Mouse (Mus musculus) kidney, adult 2 months (tissue): ENCODE data around the gene Tuft1. TPM values are rescaled to one million over a fixed set of nuclear protein-coding genes. Genes with fewer than 3 reads are reported as not detected.
"Not testable (repeated sequence)": the region's sequence is repeated elsewhere in the genome, so short reads cannot be mapped to it uniquely, and the experiment has no call there.

Experiments used
- DNase-seq: peaks from one replicate; pipeline ENCODE4 v3.0.0; 2021
- H3K27ac ChIP-seq: fragments of 200-500 bp; 2 replicates; pipeline ENCODE4 v1.5.1; 2012; ENCODE audit warnings: low read depth, low read length, control low read depth, inconsistent platforms; ENCODE audit not compliant: insufficient read depth
- H3K27me3 ChIP-seq: fragments of 200-500 bp; replicated peaks from 2 replicates; pipeline ENCODE4 v1.6.1; 2012; ENCODE audit warnings: mild to moderate bottlenecking, moderate library complexity, low read length, inconsistent platforms; ENCODE audit not compliant: control insufficient read depth, insufficient read depth
- H3K36me3 ChIP-seq: fragments of 200-500 bp; 2 replicates; pipeline ENCODE4 v1.6.1; 2012; ENCODE audit warnings: mild to moderate bottlenecking, moderate library complexity, low read length, inconsistent platforms; ENCODE audit not compliant: control insufficient read depth, insufficient read depth
- H3K4me1 ChIP-seq: fragments of 200-500 bp; 2 replicates; pipeline ENCODE4 v1.6.1; 2011; ENCODE audit warnings: low read length; ENCODE audit not compliant: control insufficient read depth, insufficient read depth
- H3K4me3 ChIP-seq: fragments of 200-500 bp; 2 replicates; pipeline ENCODE4 v1.5.1; 2011; ENCODE audit warnings: mild to moderate bottlenecking, low read depth, low read length, control low read depth; ENCODE audit not compliant: insufficient read depth
- CTCF ChIP-seq: fragments of 200-500 bp; conservative IDR thresholded peaks from 2 replicates; pipeline ENCODE4 v1.5.1; 2011; ENCODE audit warnings: low read depth, mild to moderate bottlenecking, control low read depth, low read length, moderate library complexity, mixed read lengths; ENCODE audit not compliant: insufficient read depth, insufficient read length
- POLR2A ChIP-seq: fragments of 200-500 bp; IDR thresholded peaks from one replicate; pipeline ENCODE4 v1.6.1; 2011; ENCODE audit warnings: low read depth, low read length, control low read depth
- WGBS: fragments of 180-500 bp; shearing (Covaris S2); methylation state at CpG from one replicate; pipeline ENCODE4 v1.1.7; 2018; 5-methylcytosine and 5-hydroxymethylcytosine counted together
- polyA plus RNA-seq: library from polyadenylated mRNA; depleted of rRNA; stranded (reverse); fragments of >200 nt; gene quantifications from 2 replicates; pipeline ENCODE4 v1.2.3, GENCODE M21; 2012

Gene Tuft1
- polyA plus RNA-seq, 1 experiment, result 15.3 TPM

DNA sequence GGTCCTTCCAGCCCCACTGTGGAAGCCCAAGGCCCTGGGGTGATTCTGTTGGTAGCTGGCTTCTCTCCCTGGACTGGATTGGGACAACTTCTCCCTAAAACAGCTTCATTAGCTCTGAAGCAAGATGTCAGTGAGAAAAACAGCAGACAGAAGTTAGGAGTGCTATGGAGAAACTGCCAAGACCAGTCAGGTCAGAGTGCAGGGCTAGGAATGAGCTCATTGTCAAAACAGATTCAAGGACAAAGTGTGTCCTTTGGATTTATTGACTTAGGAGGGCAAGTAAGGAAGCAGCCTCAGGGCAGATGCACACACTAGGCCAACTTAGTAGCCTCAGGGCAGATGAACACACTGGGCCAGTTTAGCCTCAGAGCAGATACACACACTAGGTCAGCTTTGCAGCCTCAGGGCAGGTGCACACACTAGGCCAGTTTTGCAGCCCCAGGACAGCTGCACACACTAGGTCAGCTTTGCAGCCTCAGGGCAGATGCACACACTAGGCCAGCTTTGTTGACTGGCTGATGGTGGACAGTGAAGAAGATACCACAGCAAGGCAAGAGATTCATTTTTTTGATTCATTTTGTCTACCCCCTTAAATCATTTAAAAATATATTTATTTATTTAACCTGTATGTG lies 32.1 kb upstream of the Tuft1 start:
- TF ChIP-seq CTCF (no peak), POLR2A (no peak)
- DNase-seq, result peak; percentile 82
- H3K4me1 ChIP-seq, result peaks cover 10% of the 10 kb centered on the region
- peak overlapping the region; percentile 76 for H3K27ac ChIP-seq
- no peaks in the 10 kb centered on the region for H3K27me3 ChIP-seq
- no peaks in the 10 kb centered on the region for H3K36me3 ChIP-seq
- H3K4me3 ChIP-seq, result no peak overlapping the region

DNA sequence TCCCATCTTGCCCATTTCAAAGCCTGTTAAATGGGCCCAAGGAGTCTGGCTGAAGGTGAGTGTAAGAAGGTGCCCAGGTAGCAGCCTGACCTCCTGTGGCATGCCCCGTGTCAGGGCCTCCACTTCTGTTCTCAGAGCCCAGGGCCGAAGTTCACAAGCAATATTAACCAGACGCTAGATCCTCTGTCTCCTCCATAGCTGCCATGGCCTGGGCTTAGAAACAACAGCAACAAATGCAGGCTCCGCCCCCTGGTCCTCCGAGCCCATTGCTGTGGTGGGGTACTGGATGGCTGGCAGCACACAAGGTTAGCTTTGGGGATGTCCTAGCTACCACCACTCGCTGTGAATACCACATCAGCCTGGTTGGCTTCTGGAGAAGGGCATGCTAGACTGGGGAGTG lies 31.5 kb upstream of the Tuft1 start:
- peak; percentile 76 for DNase-seq
- not testable (repeated sequence) for H3K27me3 ChIP-seq, H3K4me1 ChIP-seq, H3K4me3 ChIP-seq, H3K36me3 ChIP-seq
- WGBS, result 53% methylated on average over 6 of the region's 6 CpGs
- H3K27ac ChIP-seq, result peak overlapping the region; percentile 76

DNA sequence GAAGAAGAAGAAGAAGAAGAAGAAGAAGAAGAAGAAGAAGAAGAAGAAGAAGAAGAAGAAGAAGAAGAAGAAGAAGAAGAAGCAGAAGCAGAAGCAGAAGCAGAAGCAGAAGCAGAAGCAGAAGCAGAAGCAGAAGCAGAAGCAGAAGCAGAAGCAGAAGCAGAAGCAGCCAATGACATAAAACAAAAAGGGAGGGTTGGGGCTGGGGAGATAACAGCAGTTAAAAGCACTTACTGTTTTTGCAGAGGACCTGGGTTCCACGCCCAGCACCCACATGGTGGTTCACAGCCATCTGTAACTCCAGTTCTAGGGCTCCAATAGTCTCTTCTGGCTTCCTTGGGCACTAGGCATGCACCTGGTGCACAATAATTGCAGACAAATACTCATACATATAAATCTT lies 30.5 kb upstream of the Tuft1 start:
- not testable (repeated sequence) for H3K27ac ChIP-seq, H3K36me3 ChIP-seq, H3K4me3 ChIP-seq, H3K27me3 ChIP-seq, H3K4me1 ChIP-seq, DNase-seq
- WGBS, result 69% methylated on average over 1 of the region's 1 CpGs

DNA sequence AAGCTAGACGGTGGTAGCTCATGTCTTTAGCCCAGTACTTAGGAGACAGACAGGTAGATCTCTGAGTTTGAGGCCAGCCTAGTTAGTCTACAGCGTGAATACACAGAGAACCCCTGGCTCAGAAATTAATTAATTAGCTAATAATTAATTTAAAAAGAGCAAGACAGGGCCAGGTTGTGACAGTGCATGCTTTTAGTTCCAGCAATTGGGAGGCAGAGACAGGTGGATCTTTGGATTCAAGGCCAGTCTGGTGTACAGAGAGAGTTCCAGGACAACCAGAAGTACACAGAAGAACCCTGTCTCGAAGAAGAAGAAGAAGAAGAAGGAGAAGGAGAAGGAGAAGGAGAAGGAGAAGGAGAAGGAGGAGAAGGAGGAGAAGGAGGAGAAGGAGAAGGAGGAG lies 30.0 kb upstream of the Tuft1 start:
- H3K27ac ChIP-seq, H3K36me3 ChIP-seq, H3K4me1 ChIP-seq, H3K4me3 ChIP-seq, H3K27me3 ChIP-seq: not testable (repeated sequence)
- DNase-seq, result peak; percentile 79
- WGBS, result 46% methylated on average over 3 of the region's 3 CpGs

DNA sequence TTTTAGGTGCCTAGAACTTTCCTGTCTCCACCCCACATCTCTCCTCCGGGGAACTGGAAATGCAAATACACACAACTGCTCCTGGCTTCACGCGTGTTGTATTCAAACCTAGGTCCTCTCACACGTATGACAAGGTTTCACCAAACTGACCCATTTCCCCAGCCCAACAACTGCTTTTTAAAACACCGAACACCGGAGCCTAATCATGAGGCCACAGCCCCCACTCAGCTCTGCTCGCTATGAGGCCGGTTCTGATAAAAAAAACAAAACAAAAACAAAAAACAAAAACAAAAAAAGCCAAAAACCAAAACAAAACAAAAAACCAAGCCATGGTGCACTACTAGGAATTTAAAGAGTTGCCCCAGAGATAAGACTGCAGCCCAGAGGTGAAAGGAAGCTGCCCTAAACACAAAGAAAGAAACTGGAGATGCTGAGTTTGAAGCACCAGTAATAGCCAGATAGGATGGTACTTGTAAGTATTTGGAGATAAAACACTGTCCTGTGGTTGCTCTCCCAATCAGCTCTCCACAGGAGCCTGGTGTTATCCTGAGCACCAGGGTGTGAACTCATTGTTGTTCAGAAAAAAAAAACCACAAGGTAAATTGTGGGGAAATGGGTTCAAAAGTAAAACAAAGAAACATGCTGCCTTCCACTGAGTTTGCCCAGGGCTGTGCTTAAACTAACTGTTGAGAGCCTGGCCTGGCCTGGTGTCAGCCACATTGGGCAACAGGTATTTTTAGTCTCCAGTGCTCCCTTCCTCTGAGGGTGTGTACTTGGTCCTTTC lies 27.5 kb upstream of the Tuft1 start:
- not testable (repeated sequence) for H3K36me3 ChIP-seq, H3K27ac ChIP-seq, H3K4me3 ChIP-seq, H3K4me1 ChIP-seq, H3K27me3 ChIP-seq, DNase-seq
- 92% methylated on average over 8 of the region's 8 CpGs for WGBS

DNA sequence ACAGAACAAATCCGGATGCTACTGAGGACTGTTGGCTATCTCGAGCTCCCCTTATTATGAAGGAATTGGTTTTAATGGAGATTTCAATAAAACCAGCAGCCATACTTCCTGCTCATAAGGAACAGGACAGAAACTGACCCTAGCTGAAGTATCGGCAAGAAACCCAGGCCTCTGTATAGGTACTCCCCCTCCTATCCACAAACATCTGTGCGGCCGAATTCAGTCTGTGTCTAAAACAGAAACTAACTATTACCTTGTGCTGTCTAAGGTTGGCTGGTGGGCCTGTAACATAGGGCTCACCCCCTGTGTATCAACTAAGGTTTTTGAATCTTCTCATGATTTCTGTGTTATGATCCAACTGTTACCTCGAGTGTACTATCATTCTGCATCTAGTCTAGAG lies 25.0 kb upstream of the Tuft1 start:
- TF ChIP-seq CTCF (no peak), POLR2A (no peak)
- no peaks in the 10 kb centered on the region for H3K27me3 ChIP-seq
- 79% methylated on average over 6 of the region's 6 CpGs for WGBS
- H3K4me3 ChIP-seq, result no peak overlapping the region
- DNase-seq, result no peak
- peaks cover 8% of the 10 kb centered on the region; the same call in 1 of the 2 replicates for H3K4me1 ChIP-seq
- H3K36me3 ChIP-seq, result no peaks in the 10 kb centered on the region
- H3K27ac ChIP-seq, result no peak overlapping the region

DNA sequence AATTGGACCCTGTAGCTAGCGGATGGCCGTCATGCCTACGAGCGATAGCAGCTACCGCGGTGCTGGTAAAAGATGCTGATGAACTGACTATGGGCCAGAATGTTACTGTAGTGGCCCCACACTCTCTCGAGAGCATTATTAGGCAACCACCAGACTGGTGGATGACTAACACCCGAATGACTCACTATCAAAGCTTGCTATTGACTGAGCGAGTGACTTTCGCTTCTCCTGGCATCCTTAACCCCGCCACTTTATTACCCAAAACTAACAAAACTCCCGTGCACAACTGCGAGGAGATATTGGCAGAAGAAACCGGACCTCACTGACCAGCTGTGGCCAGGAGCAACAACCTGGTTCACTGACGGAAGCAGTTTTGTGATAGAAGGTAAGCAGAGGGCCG lies 22.1 kb upstream of the Tuft1 start:
- 75% methylated on average over 16 of the region's 16 CpGs for WGBS
- Histone ChIP-seq H3K36me3 (no peaks in the 10 kb centered on the region), H3K27ac (no peak overlapping the region), H3K4me1 (peaks cover 15% of the 10 kb centered on the region; the same call in 1 of the 2 replicates), H3K27me3 (no peaks in the 10 kb centered on the region), H3K4me3 (no peak overlapping the region)
- TF ChIP-seq CTCF (no peak), POLR2A (no peak)
- no peak for DNase-seq

DNA sequence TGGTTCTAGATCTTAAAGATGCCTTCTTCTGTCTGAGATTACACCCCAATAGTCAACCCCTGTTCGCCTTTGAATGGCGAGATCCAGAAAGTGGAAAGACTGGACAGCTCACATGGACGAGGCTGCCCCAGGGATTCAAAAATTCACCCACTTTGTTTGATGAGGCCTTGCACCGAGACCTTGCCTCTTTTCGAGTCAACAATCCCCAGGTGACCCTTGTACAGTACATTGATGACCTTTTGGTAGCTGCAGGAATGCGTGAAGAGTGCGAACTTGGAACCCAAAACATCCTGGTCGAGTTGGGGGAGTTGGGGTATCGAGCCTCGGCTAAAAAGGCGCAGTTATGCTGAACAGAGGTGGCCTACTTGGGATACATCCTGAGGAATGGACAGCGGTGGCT lies 21.4 kb upstream of the Tuft1 start:
- H3K36me3 ChIP-seq, H3K4me3 ChIP-seq, H3K27me3 ChIP-seq: not testable (repeated sequence)
- WGBS, result 71% methylated on average over 12 of the region's 12 CpGs
- DNase-seq, result peak; percentile 45
- Histone ChIP-seq H3K27ac (peak overlapping the region; percentile 91), H3K4me1 (peaks cover 15% of the 10 kb centered on the region; the same call in 1 of the 2 replicates)
